Mouse (Mus musculus) embryonic facial prominence, embryonic 15.5 days (tissue): ENCODE measurements around the gene Slc5a5. TPM values are rescaled to one million over a fixed set of nuclear protein-coding genes. Genes with fewer than 3 reads are reported as not detected.

Experiments used
- ATAC-seq: fragments of 200-750 bp; cut with Nextera tagmentation; 2 replicates; pipeline ENCODE4 v1.8.0; 2017; ENCODE audit warnings: low read depth, moderate TSS enrichment; ENCODE audit not compliant: insufficient number of reproducible peaks, low FRiP score, low TSS enrichment
- H3K27ac ChIP-seq: fragments of 300-500 bp; sonication (generic); replicated peaks from 2 replicates; pipeline ENCODE4 v1.5.1; 2015; ENCODE audit warnings: mild to moderate bottlenecking, inconsistent platforms
- H3K27me3 ChIP-seq: fragments of 300-500 bp; sonication (generic); 2 replicates; pipeline ENCODE4 v1.6.1; 2015; ENCODE audit warnings: inconsistent platforms
- H3K36me3 ChIP-seq: fragments of 300-500 bp; sonication (generic); 2 replicates; pipeline ENCODE4 v1.6.1; 2015; ENCODE audit warnings: mild to moderate bottlenecking, inconsistent platforms
- H3K4me1 ChIP-seq: fragments of 300-500 bp; sonication (generic); 2 replicates; pipeline ENCODE4 v1.6.1; 2015; ENCODE audit warnings: inconsistent platforms
- H3K4me2 ChIP-seq: fragments of 300-500 bp; sonication (generic); replicated peaks from 2 replicates; pipeline ENCODE4 v1.6.1; 2015; ENCODE audit warnings: mild to moderate bottlenecking, inconsistent platforms
- H3K4me3 ChIP-seq: fragments of 300-500 bp; sonication (generic); replicated peaks from 2 replicates; pipeline ENCODE4 v1.5.1; 2015; ENCODE audit warnings: mild to moderate bottlenecking, inconsistent platforms
- H3K9ac ChIP-seq: fragments of 300-500 bp; sonication (generic); 2 replicates; pipeline ENCODE4 v1.6.1; 2015; ENCODE audit warnings: inconsistent platforms
- H3K9me3 ChIP-seq: fragments of 300-500 bp; sonication (generic); replicated peaks from 2 replicates; pipeline ENCODE4 v1.6.1; 2016; ENCODE audit warnings: inconsistent platforms
- WGBS: fragments of 180-500 bp; shearing (Covaris S2); methylation state at CpG from one replicate; pipeline ENCODE4 v1.1.7; 2015; 5-methylcytosine and 5-hydroxymethylcytosine counted together
- polyA plus RNA-seq: library from polyadenylated mRNA; unstranded; fragments of >200 nt; fragmentation: Nextera tagmentation; extraction: Ambion mirVana; gene quantifications from 2 replicates; pipeline ENCODE4 v1.2.1, GENCODE M21; 2015

Slc5a5 gene
- polyA plus RNA-seq, 1 experiment from 2014 or later = 0.64 TPM

DNA sequence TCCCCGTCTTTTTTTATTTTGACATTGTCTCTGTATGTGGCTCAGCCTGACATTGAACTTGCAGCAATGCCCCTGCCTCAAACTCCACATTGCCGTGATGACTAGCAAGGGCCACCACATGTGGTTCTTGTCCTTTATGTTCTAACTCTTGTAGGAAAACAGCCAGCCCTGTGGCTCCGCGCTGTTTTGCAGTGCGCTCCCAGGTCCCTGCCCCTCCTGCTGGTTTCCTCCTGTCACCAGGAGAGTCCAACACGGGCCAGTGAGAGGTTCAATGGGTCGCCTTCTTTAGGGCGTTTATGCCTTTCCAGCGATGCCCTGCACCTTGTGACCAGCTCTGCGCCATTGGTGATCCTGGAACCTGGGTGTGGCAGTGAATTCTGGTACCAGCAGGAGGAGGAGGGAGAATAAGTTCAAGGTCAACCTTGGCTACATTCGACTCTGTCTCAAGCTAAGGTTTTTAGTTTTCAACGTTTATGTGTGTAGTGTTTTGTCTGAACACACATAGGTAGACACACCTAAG, 26.5 kb downstream of the Slc5a5 start:
- H3K4me1 ChIP-seq = peaks cover 47% of the 10 kb centered on the region
- H3K9me3 ChIP-seq = no peaks in the 10 kb centered on the region

DNA sequence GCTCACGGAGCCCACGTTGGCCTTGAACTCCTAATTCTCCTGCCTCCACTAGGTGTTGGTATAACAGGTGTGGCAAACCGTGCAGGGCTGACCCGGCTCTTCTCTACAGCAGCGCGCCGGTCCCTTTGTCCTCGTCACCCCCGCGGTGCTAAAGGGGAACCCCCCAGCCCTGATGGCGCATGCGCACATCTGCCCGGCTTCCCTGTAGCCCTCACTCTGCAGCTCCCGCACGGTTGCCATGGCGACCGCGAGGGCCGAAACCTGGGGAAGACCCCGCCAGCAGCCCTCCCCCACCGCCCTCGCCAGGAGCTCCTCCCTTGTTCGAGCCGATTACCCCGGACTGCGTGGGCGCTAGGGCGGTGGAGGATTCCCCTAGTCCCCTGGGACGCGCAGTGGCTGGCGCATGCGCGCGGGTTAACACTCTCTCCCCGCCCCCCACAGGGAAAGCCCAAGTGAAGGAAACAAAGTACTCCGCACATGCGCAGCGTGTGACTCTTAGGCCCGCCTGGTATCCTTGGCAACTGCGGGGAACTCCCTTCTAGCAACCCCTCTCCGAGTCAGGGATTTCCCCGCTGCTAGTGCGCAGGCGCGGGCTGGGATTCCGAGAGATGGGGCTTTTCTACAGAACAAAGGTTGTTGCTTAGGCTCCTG, 27.1 kb downstream of the Slc5a5 start:
- Histone ChIP-seq H3K36me3 (no peaks in the 10 kb centered on the region; the same call in 1 of the 2 replicates), H3K4me2 (peak overlapping the region; percentile 89), H3K9ac (peak overlapping the region; percentile 42), H3K4me1 (peaks cover 47% of the 10 kb centered on the region), H3K4me3 (peak overlapping the region; percentile 60), H3K9me3 (no peaks in the 10 kb centered on the region), H3K27ac (peak overlapping the region; percentile 87), H3K27me3 (peaks cover 22% of the 10 kb centered on the region)
- under 1% methylated on average over 46 of the region's 46 CpGs for WGBS
- ATAC-seq = peak; percentile 91

More for the DNA sequence above, 26.5 kb downstream of the Slc5a5 start:
- no peak for ATAC-seq
- Histone ChIP-seq H3K27me3 (peaks cover 22% of the 10 kb centered on the region), H3K27ac (peak overlapping the region; percentile 80), H3K4me2 (peak overlapping the region; percentile 89), H3K9ac (peak overlapping the region; percentile 24), H3K4me3 (peak overlapping the region; percentile 60), H3K36me3 (no peaks in the 10 kb centered on the region; the same call in 1 of the 2 replicates)
- WGBS = 6% methylated on average over 12 of the region's 12 CpGs

DNA sequence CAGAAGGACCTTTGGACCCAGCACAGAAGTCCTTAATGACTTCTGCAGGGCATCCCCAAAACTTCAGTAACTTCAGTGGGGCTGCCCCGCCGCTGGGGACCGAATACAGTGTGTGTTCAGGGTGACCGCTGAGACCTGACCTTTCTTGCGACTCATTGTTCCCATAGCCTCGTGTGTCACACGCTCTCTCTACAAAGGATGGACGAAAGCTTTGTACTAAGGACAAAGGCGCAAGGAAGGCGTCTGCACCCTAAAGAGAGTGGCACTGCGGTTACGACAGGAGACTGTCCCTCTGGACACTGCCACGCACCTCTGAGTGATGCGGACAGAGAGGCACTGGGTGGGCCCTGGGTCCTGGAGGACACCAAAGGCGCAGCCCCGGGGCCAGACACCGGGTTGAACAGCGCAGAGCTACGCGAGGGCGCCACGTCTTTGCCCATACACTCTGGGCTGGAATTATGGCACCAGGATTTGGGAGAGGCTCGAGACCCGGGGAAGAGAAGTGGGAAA, 27.8 kb downstream of the Slc5a5 start:
- Histone ChIP-seq H3K9ac (peak overlapping the region; percentile 42), H3K9me3 (no peaks in the 10 kb centered on the region), H3K4me1 (peaks cover 47% of the 10 kb centered on the region), H3K27me3 (peaks cover 22% of the 10 kb centered on the region), H3K4me3 (peak overlapping the region; percentile 60), H3K4me2 (peak overlapping the region; percentile 89), H3K27ac (peak overlapping the region; percentile 87), H3K36me3 (no peaks in the 10 kb centered on the region; the same call in 1 of the 2 replicates)
- 0 out of 2 replicates have a peak, but pooled peaks have one; percentile 9 for ATAC-seq
- 3% methylated on average over 24 of the region's 24 CpGs for WGBS

DNA sequence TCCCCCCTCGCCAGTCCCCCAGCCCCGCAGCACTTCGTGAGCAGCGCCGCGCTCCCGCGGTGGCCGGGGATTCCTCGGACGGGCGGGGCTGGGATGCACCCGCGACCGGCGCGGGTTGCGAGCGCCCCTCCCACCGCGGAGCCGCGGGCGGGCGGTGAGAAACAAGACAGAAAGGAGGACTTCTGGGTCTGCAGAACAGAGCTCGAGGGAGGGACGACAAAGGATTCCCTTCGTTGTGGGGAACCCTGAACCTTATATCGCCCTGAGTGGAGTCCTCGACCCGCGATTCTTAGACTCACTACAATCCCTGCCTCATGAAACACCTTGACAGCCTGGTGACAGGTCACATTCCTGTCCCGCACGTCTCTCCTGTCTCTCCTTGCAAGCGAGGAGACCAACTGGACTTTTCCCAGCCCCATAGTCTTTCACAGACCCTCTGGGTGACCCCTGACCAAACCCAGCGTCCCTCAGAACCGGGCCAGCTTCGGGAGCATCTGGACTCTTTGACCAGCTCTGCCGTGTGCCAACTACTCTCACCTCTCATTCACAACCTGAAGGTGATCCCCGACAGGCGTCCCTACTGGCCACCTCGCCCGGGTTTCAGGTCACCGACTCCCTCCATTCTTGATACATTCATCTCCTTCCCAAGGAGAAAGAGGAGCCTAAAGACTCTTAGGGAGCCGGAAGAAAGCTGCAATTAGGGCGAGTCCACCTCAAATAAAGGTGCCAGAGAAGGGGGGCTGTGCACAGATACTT, 28.4 kb downstream of the Slc5a5 start:
- Histone ChIP-seq H3K9me3 (no peaks in the 10 kb centered on the region), H3K36me3 (no peaks in the 10 kb centered on the region; the same call in 1 of the 2 replicates), H3K9ac (no peak overlapping the region; the same call in 1 of the 2 replicates), H3K4me3 (peak overlapping the region; percentile 60), H3K4me1 (peaks cover 43% of the 10 kb centered on the region), H3K27ac (peak overlapping the region; percentile 29), H3K4me2 (peak overlapping the region; percentile 89), H3K27me3 (peaks cover 22% of the 10 kb centered on the region)
- ATAC-seq = no peak
- 2% methylated on average over 46 of the region's 46 CpGs for WGBS

DNA sequence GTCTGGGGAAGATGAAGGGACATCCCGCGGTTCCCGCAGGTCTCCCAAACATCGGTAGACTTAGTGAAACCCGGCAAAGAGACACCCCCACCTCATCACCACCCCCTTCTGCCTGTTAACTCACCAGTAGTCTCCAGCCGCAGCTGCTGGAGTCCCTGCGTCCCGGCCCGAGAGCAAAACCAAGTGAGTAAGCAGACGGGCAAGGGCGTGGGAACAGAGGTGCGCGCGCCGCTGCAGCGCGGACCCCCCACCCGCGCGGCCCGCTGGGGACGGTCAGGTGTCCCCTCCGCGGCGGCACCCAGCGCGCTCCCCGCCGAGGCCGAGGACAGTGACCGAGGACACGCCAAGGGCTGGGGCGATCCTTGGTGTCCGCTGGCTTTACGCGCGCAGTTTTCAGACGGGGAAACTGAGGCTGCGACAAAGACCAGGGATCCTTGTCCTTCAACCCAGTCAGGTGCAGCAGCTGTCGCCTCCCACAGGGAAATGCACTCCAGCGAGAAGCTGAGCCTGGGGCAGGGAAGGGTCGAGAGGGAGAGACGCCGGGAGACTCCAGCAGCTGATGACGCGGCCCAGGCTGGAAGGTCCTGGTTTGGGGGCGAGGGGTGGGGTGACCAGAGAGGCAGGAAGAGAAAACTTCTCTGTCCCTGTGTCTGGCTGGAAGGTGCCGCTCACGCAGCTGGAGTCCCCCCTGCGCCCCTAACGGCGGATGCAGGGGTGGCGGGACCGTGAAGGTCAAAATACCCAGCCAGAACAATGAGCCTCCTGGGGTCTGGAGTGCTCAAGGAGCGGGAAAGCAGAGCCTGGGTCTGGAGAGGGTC, 29.5 kb downstream of the Slc5a5 start, which contains the start of gene Kcnn1:
Gene Kcnn1, minus strand, starts transcription at position 435 of the 818 bp plus-strand sequence.
- peaks cover 33% of the 10 kb centered on the region for H3K4me1 ChIP-seq

DNA sequence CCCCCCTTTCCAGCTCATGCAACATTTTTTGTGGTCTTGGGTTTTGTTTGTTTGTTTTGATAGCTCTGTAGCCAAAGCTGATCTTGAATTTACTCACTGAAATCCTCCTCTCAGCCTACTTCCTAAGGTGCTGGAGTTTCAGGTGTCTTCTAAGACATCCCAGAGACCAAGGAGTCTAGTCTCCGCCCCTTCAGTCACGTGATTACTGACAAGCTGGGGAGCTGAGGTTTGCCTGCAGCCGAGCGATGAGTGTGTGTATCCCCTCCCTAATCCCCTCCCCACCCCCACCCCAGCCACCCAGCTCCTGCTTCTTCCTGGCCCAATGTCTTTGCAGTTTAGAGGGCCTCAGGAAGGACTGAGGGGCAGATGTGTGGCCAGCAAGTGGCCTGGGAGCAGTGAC, 35.0 kb downstream of the Slc5a5 start:
- H3K9me3 ChIP-seq = no peaks in the 10 kb centered on the region
- 17% methylated on average over 4 of the region's 4 CpGs for WGBS
- H3K9ac ChIP-seq = no peak overlapping the region
- peaks cover 11% of the 10 kb centered on the region for H3K27me3 ChIP-seq
- H3K27ac ChIP-seq = no peak overlapping the region
- H3K4me1 ChIP-seq = peaks cover 20% of the 10 kb centered on the region
- ATAC-seq = no peak
- H3K4me2 ChIP-seq = peak overlapping the region; percentile 91; the same call in 1 of the 2 replicates
- H3K36me3 ChIP-seq = no peaks in the 10 kb centered on the region
- H3K4me3 ChIP-seq = 0 out of 2 replicates have a peak overlapping the region, but pooled peaks have one; percentile 57

More for the DNA sequence above, 29.5 kb downstream of the Slc5a5 start, which contains the start of gene Kcnn1:
- Histone ChIP-seq H3K27ac (peak within 1 kb of the TSS; percentile 29), H3K27me3 (peaks cover 22% of the 10 kb centered on the region), H3K4me3 (peak within 1 kb of the TSS; percentile 60), H3K4me2 (peak within 1 kb of the TSS; percentile 89), H3K9ac (peak within 1 kb of the TSS; percentile 55), H3K36me3 (no peaks in the 10 kb centered on the region), H3K9me3 (no peaks in the 10 kb centered on the region)
- under 1% methylated on average over 55 of the region's 55 CpGs for WGBS
- no peak for ATAC-seq

DNA sequence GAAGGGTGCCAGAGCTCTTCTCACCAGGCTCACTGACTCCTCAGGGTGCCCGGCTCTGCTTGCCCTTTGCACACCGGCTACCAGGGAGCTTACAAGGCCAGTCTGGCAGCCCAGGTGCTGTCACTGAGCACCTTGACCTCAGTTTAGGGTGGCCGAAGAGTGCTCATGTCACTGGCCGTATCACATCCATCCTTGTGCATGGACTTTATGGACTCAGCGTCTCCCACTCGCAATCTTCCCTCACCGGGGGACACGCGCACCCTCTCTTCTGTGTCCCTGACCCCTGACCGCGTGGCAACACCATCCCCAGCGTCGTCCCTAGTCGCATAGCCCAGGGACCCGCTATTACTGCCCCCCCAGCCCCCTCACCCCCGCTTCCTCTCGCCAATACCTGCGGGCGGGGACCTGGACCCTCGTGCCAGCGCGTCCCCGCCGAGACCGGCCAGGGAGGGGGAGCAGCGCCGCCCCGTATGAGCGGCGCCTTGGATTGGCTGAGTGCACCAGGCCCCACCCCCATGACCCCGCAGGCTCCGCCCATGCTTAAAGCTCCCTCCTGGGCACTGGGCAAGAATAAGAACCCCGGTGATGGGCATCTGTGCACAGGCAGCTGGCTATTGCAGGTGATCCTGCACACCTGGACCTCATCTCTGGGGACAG, 35.9 kb downstream of the Slc5a5 start:
- Histone ChIP-seq H3K4me3 (peak overlapping the region; percentile 57), H3K4me2 (peak overlapping the region; percentile 91), H3K9ac (peak overlapping the region; percentile 44; the same call in 1 of the 2 replicates), H3K27me3 (0 out of 2 replicates have a peak, but pooled peaks cover 3% of the 10 kb centered on the region), H3K4me1 (peaks cover 18% of the 10 kb centered on the region), H3K27ac (no peak overlapping the region), H3K36me3 (no peaks in the 10 kb centered on the region), H3K9me3 (no peaks in the 10 kb centered on the region)
- 8% methylated on average over 33 of the region's 33 CpGs for WGBS
- no peak for ATAC-seq

DNA sequence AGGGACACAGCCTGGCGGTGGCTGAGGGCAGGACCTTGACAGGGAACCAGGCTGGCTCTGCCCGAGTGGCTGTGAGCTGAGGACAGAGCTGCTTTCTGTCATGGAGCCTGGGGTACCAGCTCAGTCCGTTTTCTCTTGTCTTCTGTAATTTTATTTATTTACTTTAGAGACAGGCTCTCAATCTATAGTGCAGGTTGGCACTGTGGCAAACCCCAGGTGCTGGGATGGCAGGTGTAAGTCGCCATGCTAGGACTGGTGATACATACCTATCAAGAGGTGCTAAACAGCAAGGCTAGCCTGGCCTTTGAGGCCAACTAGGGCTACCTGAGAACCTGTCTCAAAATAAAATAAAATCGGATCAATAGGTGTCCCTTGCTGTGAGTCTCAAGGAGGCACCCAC, 36.5 kb downstream of the Slc5a5 start:
- H3K4me2 ChIP-seq = no peak overlapping the region
- no peaks in the 10 kb centered on the region for H3K36me3 ChIP-seq
- H3K9ac ChIP-seq = no peak overlapping the region
- 0 out of 2 replicates have a peak overlapping the region, but pooled peaks have one; percentile 57 for H3K4me3 ChIP-seq
- H3K4me1 ChIP-seq = peaks cover 18% of the 10 kb centered on the region
- ATAC-seq = no peak
- no peaks in the 10 kb centered on the region for H3K27me3 ChIP-seq
- 62% methylated on average over 5 of the region's 5 CpGs for WGBS
- H3K9me3 ChIP-seq = no peaks in the 10 kb centered on the region
- no peak overlapping the region for H3K27ac ChIP-seq

DNA sequence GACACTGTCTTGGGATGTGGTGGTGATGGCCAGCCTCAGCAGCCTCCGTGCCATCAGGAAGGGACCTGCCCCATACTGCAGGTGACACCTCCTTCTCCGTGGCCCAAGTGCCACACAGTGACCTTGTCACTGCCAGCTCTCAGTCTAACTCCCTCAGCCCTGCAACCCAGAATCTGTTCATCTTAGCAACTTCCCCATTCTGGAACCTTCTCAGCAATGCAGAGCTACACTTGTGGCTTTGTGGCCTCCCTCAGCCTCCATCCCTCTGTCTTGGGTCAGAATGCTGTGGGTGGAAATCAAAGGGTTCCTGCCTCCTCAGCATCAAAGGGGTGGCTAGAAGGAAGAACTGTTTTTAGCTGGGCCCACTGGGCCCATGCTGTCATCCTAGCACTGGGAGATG, 38.7 kb downstream of the Slc5a5 start:
- peaks cover 18% of the 10 kb centered on the region for H3K4me1 ChIP-seq
- no peaks in the 10 kb centered on the region for H3K36me3 ChIP-seq
- H3K27ac ChIP-seq = no peak overlapping the region
- no peaks in the 10 kb centered on the region for H3K9me3 ChIP-seq
- WGBS = 85% methylated on average over 2 of the region's 2 CpGs
- no peak overlapping the region for H3K4me2 ChIP-seq
- no peak overlapping the region for H3K9ac ChIP-seq
- no peaks in the 10 kb centered on the region; the same call in 1 of the 2 replicates for H3K27me3 ChIP-seq
- no peak overlapping the region for H3K4me3 ChIP-seq
- ATAC-seq = no peak

DNA sequence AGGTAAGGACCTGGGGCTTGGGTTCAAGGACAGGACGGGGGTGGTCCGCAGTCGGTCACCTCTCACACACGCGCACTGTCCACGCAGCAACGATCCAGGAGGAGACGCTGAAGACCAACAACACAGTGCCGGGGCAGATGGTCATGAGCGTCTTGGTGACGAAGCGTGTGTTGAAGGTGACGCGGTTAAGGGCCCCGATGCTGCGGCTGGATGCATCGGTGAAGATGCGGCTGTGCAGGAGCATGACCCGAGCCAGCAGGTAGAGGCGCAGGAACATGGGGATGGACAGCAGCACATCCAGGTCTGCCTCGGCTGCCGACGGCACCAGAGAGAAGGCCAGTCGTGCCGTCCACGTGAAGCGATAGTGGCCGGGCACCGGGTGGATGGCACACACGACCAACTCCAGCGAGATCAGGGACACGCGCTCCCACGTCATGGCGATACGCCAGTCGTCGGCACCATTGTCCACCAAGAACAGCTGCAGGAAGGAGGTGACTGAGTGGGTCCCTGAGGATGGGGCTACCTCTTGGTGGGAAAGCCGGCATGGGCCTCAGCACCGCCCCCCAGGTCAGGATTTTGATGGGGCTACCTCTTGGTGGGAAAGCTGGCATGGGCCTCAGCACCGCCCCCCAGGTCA, 39.8 kb downstream of the Slc5a5 start:
- H3K9ac ChIP-seq = no peak overlapping the region
- 90% methylated on average over 41 of the region's 41 CpGs for WGBS
- ATAC-seq = no peak

More for the DNA sequence above, 39.8 kb downstream of the Slc5a5 start:
- H3K4me1 ChIP-seq = peaks cover 16% of the 10 kb centered on the region
- no peaks in the 10 kb centered on the region; the same call in 1 of the 2 replicates for H3K27me3 ChIP-seq
- H3K4me2 ChIP-seq = no peak overlapping the region
- H3K27ac ChIP-seq = no peak overlapping the region
- H3K4me3 ChIP-seq = no peak overlapping the region
- H3K36me3 ChIP-seq = no peaks in the 10 kb centered on the region
- H3K9me3 ChIP-seq = no peaks in the 10 kb centered on the region
